Mouse (Mus musculus) cerebellum, postnatal 25 days (tissue): ENCODE data around the gene Pnkp.
"Not testable (repeated sequence)": the region's sequence is repeated elsewhere in the genome, so short reads cannot be mapped to it uniquely, and the experiment has no call there.

Source experiments
- DNase-seq, 2 experiments: peaks; one replicate each; pipeline ENCODE4 v3.0.0; 2021; ENCODE audit warnings: mixed read lengths in 2 of 2

The Pnkp gene

DNA sequence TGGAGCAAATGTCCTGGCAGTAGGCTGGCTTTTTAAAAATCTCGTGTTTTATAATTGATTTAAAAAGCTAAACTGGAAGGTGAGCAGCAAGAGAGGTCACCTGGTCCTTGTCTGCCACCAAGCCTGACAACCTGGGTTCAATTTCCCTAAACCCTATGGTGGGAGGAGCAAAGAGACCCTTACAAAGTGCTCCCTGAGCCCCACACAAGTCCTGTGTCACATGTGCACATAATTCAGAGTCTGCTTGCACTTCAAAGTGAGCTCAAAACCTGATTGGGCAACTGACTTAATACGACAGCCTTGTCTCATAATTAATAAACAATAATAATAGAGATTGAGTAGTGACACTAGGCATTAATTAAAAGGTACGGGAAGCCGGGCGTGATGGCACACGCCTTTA lies 13.7 kb downstream of the Pnkp start:
- DNase-seq = no peak

DNA sequence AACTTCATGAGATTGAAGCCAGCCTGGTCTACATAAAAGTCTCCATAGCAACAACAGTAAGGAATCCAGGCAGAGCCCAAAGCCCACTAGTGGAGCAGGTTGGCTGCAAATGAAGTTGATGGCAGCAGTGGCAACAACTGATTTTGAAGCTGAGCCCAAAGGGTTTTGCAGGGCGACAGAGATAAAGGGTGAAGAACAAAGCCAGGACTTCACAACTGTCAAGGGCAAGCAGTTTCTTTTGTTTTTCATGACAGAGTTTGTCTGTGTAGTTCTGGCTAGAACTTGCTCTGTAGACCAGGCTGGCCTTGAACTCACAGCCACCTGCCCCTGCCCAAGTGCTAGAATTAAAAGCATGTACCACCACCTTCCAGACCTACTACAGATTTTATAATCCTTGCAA lies 14.2 kb downstream of the Pnkp start:
- no peak for DNase-seq

DNA sequence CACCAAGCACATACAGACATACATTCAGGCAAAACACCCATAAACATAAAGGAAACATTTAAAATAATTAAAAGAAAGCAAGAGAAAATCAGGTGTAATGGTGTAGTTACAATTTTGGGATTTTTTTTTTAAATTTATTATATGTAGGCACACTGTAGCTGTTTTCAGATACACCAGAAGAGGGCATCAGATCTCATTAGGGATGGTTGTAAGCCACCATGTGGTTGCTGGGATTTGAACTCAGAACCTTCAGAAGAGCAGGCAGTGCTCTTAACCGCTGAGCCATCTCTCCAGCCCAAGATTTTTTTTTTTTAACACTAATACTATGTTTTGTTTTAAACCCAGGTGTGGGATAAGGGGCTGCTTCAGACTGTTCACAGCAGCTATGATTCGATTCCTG lies 14.8 kb downstream of the Pnkp start:
- DNase-seq = not testable (repeated sequence)

DNA sequence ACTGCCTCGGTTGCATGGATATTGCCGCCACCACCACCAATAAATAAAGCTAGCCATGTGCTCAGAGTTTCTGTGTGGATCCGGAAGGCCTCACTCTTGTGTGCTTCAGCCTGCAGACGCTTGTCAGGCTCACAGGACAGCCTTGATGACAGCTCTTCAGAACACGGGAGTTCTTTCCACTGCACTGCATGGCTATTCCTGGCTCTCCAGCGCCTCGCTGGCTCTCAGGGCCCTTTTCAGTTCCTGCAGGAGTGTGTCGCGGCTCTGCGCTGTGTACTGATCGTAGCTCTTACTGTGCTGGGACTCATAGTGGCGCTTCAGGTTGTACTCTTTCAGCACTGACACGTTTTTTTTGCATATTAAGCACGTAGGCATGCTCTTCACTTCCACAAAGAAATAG lies 20.9 kb downstream of the Pnkp start:
- no peak for DNase-seq

DNA sequence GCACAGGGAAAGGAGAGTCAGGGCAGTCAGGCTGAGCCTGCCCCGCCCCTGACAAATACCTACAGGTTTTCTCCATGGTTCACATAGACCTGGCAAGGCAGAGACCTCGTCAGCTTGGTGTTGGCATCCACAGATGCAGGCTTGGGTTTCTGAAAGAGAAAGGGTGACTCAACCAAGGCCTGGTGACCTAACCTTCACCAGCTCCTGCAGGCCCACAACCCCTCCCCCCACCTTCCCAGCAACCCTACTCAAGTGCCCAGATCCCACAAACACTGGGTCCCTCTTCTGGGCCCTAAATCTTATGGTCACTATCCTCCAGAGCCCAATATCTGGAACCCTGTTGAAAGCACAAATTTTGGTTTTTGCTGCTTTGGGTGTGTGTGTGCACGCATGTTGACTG lies 26.1 kb downstream of the Pnkp start:
- no peak for DNase-seq

DNA sequence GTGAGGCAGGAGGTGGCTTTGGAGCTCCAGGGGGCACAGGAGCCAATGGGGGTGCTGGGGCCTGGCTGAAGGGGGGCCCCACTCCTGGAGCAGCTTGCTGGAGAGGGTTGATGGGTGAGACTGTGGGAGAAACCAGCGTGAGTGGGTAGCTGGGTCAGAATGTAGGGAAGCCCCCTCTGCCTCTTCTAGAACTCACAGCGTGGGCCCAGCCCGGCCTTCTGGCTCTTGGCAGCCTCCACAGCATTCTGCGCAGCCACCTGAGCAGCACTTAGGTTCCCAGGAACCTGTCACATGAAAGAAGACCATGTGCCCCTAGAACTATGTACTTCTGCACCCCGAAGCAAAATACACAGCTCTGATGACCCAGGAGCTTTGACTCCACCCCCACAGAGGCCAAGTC lies 27.7 kb downstream of the Pnkp start:
- peak; percentile 61 to 64 for DNase-seq

DNA sequence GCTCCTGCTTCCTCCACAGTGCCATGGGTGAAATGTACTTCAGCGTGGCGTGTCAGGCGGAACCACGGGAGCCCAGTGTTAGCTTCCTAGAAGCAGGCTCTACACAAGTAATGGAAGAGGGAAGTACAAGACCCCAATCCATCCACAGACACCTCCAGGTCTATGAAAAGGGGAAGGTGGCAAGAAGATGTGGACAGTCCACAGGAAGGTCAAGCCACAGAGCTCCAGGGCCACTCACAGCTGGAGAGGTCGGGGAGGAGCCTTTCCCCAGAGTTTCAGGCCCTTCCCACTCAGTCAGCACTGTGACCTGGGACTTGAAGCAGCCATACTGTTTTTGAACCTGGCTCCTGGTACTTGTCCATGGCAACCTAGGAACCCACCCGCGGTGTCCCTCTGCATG lies 30.0 kb downstream of the Pnkp start:
- no peak for DNase-seq

DNA sequence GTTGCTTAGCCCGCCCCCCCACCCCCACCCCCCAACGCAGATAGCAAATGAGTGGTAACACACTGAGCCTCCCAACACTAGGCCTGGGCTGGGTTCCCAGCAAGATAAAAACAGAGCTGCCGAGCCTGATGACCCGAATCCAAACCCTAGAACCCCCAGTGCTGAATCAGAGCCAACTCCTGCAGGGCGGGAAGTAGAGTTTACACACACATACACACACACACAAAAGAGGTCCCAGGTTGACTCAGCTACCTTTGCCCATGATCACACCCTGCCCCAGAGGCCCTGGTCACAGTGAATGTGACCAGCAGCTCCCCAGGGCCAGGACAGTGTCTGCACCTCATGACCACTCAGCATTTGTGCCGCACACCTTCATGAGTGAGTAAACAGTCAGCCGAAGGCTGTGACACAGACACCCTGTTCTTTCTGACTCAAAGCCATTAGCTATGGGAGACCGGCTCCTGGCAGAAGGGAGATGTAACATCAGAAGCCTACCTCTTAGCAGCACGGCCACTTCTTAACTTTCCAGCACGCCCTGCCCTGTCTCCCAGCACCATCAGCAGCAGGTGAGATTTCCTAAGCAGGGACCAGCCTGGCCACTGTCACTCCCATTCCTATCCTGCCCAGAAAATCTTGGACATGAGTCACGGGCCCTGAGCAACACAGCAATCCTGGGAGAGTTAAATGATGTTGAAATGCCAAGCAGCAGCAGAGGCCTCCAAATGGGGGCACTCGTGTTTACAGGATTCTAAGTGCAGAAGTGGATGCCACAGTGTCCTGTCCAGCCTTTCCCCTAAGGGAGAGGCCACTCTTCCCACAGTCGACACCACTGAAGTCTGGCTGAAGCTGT lies 31.5 kb downstream of the Pnkp start:
- peak in 1 of 2 experiments; percentile 47 for DNase-seq

DNA sequence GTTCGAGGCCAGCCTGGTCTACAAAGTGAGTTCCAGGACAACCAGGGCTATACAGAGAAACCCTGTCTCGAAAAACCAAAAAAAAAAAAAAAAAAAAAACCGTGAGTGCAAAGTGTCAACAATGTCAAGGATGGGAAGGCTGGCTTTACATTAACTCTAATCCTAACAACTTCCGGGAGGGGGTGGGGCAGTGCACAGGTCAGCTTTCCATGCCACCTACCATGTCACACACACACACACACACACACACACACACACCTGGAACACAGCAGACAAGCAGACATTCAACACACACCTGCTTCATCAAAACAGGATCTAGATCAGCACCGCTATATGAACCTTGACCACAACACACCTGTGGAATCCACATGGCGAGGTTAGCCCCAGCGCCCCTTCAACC lies 33.2 kb downstream of the Pnkp start:
- DNase-seq = no peak

DNA sequence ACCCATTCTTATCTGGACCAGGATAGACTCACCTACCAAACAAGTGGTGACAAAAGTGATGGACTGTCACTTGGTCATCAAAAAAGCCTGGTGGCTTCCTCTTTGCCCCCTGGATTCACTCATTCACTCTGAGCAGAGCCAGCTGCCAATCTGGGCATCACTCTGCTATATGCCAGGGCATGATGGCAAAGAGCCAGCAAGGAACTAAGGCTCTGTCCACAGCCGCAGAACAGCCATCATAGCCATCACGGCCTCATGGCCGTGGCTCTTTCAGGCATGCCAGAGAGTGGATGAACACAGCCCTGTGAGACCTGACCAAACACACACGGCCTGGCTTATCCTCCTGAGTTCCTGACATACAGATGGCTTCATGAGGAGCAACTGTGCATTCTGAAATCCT lies 33.8 kb downstream of the Pnkp start:
- peak; percentile 19 to 57 for DNase-seq

DNA sequence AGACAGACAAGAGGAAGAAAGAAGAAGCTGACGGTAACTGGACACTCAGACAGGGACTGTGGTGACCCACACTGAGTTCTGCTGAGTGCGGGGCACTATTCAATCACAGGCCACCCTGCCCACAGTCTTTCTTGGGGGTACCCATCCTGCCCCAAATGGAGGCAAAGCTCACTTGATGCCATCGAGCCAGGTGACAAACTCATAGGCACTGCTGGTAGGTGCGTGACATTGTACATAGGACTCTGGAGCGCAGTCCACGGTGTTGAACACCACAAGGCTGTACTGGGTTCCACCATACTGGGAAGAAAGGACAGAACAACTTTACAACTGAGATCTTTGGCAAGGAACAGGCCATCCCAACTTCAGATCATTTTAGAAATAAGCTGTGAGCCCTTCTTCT lies 34.7 kb downstream of the Pnkp start:
- no peak for DNase-seq

DNA sequence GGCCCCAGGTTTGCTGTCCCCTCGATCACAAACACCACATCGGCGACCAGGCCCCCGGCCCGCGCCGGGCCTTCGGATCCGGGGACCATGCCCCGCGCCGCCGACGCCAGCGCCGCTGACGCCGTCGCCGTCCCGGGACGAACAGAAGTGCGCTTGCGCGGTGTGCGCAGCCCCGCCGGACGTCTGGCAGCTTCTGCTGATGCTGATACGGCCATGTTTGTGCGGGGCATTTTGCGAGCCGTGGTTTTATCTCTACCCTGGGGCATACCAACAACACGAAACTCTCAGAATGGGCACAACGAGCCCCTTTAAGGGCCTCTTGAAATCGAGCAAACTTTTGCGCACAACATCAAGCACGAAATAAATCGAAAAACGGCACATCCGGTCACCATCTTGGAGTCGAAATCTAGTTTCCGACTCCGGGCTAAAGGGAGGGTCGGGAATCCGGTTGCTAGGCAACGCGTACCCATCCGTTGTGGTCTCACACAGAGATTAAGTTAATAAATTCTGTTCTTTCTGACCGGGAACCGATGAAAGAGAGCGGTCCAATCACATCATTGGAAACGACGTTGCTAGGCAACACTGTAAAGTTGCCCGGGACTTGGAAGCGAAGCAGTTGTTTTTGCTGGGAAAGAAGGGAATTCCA lies 35.5 kb downstream of the Pnkp start, which contains the start of gene Med25:
Med25 (minus strand) TSS at position 437 of the 646 bp plus-strand sequence.
- peak; percentile 93 to 94 for DNase-seq

DNA sequence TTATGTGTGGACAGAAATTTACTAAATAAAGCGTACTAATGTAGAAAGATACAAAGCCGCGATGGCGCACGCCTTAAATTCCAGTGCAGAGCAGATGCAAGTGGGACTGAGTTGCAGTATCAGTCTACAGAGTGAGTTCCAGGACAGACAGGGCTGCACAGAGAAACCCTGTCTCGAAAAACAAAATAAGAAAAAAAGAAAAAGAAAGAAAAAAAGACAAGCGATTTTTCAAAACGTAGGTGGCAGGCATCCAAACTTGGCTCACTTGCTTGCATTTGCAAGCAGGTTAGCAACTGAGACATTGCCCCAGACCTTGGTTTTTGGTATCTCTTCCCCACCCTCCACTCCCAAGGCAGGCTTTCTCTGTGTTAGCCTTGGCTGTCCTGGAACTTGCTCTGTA lies 36.3 kb downstream of the Pnkp start:
- DNase-seq = no peak

DNA sequence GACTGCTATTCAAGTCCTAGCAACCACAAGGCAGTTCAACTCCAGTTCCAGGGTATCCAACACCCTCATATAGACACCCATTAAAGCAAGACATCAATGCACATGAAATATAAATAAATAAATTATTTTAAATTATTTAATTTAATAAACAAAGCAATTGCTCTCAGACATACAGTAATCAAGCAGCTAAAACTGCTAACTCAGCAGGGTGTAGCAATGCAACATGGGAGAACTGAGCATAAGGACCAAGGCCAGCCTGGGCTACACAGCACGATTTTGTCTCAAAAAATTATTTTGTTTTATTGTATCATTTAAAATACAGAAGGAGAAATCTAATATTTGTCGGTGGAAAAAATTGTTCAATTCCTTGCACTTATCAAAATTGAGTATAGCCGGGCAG lies 37.2 kb downstream of the Pnkp start:
- no peak for DNase-seq

DNA sequence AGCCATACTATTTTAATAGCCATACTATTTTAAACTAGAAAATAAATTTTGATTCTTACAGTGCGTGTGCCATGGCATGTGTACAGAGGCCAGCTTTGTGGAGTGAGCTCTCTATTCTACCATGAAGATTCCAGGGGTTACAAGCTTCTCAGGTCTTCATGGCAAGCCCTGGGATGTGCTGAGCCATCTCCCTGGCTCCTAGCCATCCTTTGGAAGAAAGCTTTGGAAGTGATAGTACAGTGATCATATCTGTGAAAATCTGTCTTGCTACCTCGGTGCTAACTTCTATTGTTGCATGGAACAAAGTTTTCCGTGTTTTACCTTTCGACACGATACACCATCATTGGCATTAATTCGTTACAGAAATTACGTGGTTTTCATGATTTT lies 38.3 kb downstream of the Pnkp start:
- no peak for DNase-seq

DNA sequence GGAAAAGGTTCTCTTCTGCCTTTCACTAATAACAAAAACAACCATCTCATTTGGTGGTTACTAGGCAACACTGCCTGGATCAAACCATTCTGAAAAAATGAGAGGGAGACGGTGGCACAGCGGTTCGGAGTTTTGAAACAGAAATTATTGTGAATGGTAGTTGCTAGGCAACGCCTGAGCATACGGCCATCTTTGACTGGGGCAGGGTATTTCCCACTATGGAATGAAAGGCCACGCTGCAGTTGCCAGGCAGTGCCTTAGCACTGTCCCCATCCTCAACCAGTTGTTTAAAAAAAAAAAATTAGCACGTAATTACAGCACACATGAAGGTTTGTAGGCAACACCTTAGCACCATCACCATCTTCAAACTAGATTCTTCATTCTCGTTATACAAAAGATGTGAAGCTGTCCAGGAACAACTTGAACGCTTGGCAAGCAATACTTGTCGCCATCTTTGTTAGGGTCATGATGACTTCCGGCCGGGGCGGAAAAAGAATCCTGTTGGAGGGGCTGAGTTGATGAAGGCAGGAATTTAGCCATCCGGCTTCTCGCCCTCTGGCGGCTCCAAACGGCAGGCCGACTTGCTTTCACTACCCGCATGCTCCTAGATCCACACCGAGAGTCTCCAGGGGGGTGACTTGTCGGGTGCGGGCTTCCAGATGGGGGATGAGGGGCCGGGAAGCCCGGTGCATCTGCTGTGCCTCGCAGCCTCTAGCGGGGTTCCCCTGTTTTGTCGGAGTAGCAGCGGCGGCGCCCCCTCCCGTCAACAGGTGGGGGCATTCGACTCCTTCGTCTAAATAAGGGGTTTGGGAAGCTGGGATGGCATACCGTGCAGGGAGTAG lies 38.9 kb downstream of the Pnkp start, which contains the start of gene Fuz:
Fuz (plus strand) TSS at position 487 of the 842 bp plus-strand sequence.
- peak; percentile 89 to 93 for DNase-seq

DNA sequence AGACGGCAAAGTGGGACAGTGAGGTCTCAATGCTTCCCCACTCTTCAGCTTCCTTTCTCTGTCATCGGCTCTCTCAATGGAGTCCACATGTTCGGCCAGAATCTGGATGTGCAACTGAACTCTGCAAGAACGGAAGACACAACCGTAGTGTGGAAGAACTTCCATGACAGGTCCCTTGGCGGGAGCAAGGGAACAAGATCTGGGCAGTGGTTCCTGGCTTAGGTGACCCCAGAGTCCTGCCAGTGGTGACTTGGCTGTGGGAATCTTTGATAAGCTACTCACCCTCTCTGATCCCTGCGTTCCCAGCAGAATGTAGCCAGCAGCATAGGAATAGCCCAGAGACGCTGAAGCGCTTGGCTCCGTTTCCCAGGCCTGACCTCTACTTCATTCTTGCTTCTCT lies 39.6 kb downstream of the Pnkp start:
- DNase-seq = no peak

DNA sequence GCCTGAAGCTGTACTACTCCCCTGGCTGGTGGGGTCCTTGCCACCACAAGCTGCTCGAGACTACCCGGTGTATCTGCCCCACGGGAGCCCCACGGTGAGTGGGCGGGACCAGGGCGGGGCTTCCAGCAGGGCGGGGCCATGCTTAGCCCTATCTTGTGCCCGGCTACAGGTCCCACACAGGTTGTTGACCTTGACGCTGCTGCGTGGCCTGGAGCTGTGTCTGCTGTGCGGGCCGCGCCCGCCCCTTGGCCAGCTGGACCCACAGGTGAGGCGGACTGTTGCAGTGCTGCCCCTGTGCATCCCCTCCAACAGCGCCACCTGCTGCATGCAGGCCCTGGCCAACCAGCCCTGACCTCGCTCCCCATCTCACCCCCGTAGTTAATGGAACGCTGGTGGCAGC lies 41.7 kb downstream of the Pnkp start:
- peak in 1 of 2 experiments; percentile 69 for DNase-seq

DNA sequence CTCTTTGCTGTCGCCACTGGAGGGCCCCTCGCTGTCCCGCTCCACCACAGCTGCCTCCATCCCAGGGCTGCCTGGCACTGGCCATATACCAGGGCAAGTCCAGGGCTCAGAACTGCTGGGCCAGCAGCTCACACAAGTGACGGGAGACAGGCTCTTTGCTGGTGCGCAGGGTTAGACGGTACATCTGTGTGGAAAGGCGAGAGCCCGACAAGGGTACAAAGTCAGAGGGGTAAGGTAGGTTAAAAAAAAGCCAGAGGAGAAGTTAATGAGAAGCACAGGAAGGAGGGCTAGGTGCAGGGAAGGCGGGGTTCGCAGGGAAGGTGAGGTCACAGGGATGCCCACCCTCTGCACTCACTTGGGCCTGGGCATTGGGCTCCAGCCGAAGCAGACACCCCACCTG lies 43.7 kb downstream of the Pnkp start:
- DNase-seq = no peak

DNA sequence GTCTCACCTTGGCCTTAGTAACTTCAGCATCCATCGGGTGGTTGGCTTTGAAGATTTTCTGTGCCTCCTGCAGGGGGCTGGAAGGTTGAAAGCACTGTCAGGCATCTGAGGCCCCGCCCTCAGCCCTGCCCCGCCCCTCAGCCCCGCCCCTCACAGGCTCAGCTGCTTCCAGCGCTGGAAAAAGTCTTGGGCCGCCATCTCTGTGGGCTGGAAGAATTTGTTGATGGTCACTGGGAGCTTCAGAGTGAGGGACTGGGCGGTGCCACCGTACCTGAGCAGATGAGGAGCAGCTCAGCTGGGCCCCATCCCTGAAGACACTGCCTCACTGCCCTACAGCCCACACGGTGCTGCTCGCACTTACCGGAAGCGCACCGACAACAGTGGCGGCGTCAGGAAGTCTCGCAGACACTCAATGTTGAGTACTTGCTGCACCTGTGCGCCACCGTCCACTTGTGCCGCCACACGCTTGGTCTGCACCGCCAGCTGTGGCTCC lies 44.3 kb downstream of the Pnkp start:
- DNase-seq = peak in 1 of 2 experiments; percentile 45

DNA sequence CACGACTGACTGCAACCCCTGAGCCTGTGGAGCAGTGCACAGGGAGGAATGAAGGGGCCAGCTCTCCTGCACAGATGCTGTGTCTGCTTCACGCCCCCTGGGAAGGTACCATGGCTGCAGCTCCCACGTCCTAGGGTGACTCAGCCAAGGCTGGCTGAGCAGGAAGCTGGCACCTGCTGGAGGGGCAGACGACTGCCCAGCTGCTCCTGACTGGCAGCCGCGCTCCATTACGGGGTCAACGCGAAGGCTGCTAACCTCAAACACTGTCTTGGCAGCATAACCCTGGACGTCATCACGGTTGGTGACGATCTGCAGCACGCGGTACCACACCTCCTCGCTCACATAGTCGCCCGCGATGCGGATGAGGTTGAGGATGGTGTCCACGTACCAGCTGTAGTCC lies 48.5 kb downstream of the Pnkp start:
- DNase-seq = peak in 1 of 2 experiments; percentile 29

DNA sequence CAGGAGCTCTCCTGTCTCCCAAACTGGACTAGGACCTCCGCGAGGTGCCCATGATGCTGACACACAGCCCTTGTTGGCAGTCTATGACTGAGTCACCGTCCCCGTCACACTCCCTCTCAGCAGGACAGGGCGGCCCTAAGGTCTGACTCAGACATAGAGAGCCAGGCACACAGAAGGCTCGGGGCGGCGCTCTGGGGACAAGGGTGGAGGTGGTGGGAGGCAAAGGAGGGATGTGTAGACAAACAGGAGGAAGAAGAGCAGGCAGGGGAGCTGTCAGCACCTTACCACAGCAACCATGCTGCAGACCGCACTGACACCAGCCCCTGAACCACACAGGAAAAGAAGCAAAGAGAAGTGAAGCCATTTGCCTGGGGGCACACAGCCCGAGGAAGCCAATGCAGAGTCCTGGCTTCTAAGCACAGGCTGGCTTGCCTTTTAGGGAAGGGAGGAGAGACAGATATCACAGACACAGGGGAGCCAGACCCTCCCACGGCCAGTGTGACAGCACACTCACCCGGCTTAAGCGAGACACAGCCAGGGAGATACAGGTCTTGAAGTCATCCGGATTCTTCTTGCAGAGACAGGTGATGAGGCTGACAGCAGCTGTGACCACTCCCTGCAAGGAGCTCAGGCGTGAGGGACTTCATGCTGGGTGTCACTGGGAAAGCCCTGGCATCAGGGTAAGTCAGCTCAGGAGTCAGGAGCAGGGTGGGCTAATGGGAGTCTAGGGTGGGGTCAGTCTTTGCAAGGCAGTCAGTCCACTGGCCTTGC lies 52.0 kb downstream of the Pnkp start:
- DNase-seq = peak in 1 of 2 experiments; percentile 58
